Mouse (Mus musculus) embryo, embryonic 11 days (tissue): ENCODE data around the gene Hoxa7.

Source experiments
- DNase-seq: peaks from one replicate; pipeline ENCODE4 v3.0.0-alpha.2; 2015

Gene Hoxa7

GRCm38 (mm10) chr6:52223939-52224760 lies 2.5 kb upstream of the Hoxa7 start:
- no peak for DNase-seq

- DNase-seq: peak; percentile 51
These were observed 1.1 kb upstream of the Hoxa7 start for GRCm38 (mm10) chr6:52222729-52223128.

GRCm38 (mm10) chr6:52221993-52222685 lies 485 bp upstream of the Hoxa7 start:
- peak; percentile 62 for DNase-seq

- no peak for DNase-seq
These were observed 766 bp downstream of the Hoxa7 start for GRCm38 (mm10) chr6:52220865-52221310.

- no peak for DNase-seq
These were observed 1.4 kb downstream of the Hoxa7 start for GRCm38 (mm10) chr6:52220003-52220864.

- no peak for DNase-seq
These were observed 2.3 kb downstream of the Hoxa7 start for GRCm38 (mm10) chr6:52219234-52219942.

- no peak for DNase-seq
These were observed 2.9 kb downstream of the Hoxa7 start for GRCm38 (mm10) chr6:52218643-52219215.

GRCm38 (mm10) chr6:52217895-52218642 lies 3.6 kb downstream of the Hoxa7 start:
- no peak for DNase-seq

GRCm38 (mm10) chr6:52217459-52217768 lies 4.2 kb downstream of the Hoxa7 start:
- peak; percentile 93 for DNase-seq

GRCm38 (mm10) chr6:52216691-52217458 lies 4.8 kb downstream of the Hoxa7 start:
- no peak for DNase-seq

- no peak for DNase-seq
These were observed 5.7 kb downstream of the Hoxa7 start for GRCm38 (mm10) chr6:52215771-52216535.

GRCm38 (mm10) chr6:52215070-52215469 lies 6.6 kb downstream of the Hoxa7 start:
- no peak for DNase-seq

- no peak for DNase-seq
These were observed 7.4 kb downstream of the Hoxa7 start for GRCm38 (mm10) chr6:52214271-52214670.

- DNase-seq: peak; percentile 81
These were observed 8.3 kb downstream of the Hoxa7 start, which contains the start of the genes Hoxa3 and Gm28308 for GRCm38 (mm10) chr6:52213119-52213986. TSS of gene Hoxa3 (minus strand) at chr6:52213336. TSS of gene Gm28308 (minus strand) at chr6:52213339.

- no peak for DNase-seq
These were observed 9.0 kb downstream of the Hoxa7 start for GRCm38 (mm10) chr6:52212556-52213118.

- no peak for DNase-seq
These were observed 9.7 kb downstream of the Hoxa7 start for GRCm38 (mm10) chr6:52211961-52212360.

- DNase-seq: peak; percentile 92
These were observed 10.3 kb downstream of the Hoxa7 start for GRCm38 (mm10) chr6:52211170-52211935.

- DNase-seq: no peak
These were observed 12.0 kb downstream of the Hoxa7 start for GRCm38 (mm10) chr6:52209685-52210046.
